Mouse (Mus musculus): Measurements from ENCODE around the gene Wnt7a. TPM values are rescaled to one million over a fixed set of nuclear protein-coding genes. Genes with fewer than 3 reads are reported as not detected.
A peak's percentile ranks its signal among the peaks of the same experiment; 100 is the strongest.

Wnt7a gene
- polyA plus RNA-seq, 1 experiment from 2014 or later: 0.19 TPM

DNA sequence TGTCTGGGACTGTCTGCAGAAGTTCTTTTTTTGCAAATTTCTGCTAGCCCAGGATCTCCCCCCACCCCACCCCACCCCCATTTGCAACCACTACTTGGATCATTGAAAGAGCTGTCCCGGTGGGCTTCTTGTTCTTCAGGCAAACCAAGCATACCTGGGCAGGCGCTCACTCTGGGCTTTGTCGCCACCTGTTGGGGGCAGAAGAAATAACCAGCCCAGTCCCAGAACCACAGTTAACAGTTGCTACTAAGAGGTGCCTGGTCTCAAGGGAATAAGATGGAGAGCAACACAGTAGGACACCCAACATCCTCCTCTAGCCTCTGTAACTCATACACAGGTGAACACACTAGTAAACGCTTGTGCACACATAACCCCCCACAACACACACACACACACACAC, 3.7 kb upstream of the Wnt7a start:
- peaks cover 89% of the 10 kb centered on the region for H3K27me3 ChIP-seq
- H3K9ac ChIP-seq: no peak overlapping the region
- no peak for ATAC-seq (replicated peaks; ENCODE audit: low FRiP score)
- H3K9me3 ChIP-seq (replicated peaks): no peaks in the 10 kb centered on the region
- no peak overlapping the region for H3K27ac ChIP-seq
- H3K4me2 ChIP-seq: no peak overlapping the region
- 2% methylated on average over 4 of the region's 4 CpGs for WGBS
- no peak overlapping the region for H3K4me3 ChIP-seq (replicated peaks)
- H3K36me3 ChIP-seq: no peaks in the 10 kb centered on the region
- H3K4me1 ChIP-seq: peaks cover 20% of the 10 kb centered on the region

DNA sequence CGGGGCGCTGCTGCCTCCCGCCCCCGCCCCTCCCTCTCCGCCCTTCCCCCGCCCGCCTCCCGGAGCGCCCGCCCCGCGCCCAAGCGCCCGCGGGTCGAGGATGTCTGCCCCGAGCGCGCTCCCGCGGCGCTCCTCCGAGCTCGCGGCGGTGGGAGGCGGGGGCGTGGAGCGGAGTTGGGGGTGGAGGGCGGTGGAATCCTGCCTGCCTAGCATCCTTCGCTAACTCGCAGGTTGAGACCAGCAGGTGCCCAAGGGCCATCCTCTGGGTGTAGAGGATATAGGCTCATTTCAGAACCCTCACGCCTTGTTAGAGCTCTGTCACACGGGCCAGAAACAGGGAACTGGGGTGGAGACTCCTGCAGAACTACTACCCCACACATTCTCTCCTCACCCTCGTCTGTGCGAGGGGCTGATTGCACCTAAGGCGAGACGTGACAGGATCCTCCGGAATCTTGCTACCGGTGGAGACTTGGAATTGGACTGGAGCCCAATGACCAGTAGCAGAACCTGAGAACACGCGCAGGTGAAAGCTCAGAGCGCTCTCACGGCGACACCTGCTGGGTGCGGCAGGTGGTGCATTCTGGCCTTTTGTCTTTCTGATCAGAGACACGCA, 312 bp upstream of the Wnt7a start:
- peak overlapping the region; percentile 51 for H3K4me3 ChIP-seq (replicated peaks)
- no peaks in the 10 kb centered on the region for H3K9me3 ChIP-seq (replicated peaks)
- peaks cover 97% of the 10 kb centered on the region for H3K27me3 ChIP-seq
- no peaks in the 10 kb centered on the region for H3K36me3 ChIP-seq
- no peak overlapping the region for H3K27ac ChIP-seq
- no peak overlapping the region for H3K9ac ChIP-seq
- under 1% methylated on average over 40 of the region's 47 CpGs for WGBS
- ATAC-seq (replicated peaks; ENCODE audit: low FRiP score): no peak
- H3K4me1 ChIP-seq: peaks cover 23% of the 10 kb centered on the region
- H3K4me2 ChIP-seq: peak overlapping the region; percentile 93

DNA sequence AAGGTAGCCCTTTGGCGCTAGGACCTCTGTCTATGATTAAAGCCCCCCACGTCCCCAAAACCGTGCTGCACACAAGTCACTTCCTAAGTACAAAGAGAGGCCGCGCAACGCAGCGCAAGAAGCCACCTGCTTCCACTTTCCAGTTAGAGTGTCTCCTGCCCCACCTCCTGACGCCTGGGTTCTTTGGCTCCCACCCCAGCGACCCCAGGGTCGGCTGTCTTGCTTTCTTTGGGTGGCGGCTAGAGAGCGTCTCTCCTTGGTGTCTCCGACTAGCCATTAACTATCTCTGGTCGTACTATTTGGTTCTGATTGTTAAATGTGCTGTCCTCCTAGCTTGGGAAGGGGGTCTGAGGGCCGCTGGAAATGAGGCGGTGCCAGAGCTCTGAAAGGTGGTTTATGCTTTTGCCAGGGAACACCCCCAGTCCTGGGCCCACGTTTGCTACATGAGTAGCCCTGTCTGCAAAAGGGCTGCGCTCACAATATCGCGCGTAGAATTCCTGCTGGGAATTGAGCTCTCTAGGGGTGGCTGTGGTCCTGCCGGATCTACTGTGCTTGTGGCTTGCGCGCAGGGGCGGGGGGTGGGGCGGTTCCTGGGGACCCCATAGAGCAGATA, 889 bp downstream of the Wnt7a start:
- Histone ChIP-seq H3K27ac (no peak overlapping the region), H3K4me3 (replicated peaks) (peak overlapping the region; percentile 51), H3K9me3 (replicated peaks) (no peaks in the 10 kb centered on the region), H3K36me3 (no peaks in the 10 kb centered on the region), H3K4me2 (peak overlapping the region; percentile 93), H3K27me3 (peaks cover 89% of the 10 kb centered on the region), H3K4me1 (peaks cover 23% of the 10 kb centered on the region), H3K9ac (no peak overlapping the region)
- no peak for ATAC-seq (replicated peaks; ENCODE audit: low FRiP score)
- 1% methylated on average over 26 of the region's 26 CpGs for WGBS

DNA sequence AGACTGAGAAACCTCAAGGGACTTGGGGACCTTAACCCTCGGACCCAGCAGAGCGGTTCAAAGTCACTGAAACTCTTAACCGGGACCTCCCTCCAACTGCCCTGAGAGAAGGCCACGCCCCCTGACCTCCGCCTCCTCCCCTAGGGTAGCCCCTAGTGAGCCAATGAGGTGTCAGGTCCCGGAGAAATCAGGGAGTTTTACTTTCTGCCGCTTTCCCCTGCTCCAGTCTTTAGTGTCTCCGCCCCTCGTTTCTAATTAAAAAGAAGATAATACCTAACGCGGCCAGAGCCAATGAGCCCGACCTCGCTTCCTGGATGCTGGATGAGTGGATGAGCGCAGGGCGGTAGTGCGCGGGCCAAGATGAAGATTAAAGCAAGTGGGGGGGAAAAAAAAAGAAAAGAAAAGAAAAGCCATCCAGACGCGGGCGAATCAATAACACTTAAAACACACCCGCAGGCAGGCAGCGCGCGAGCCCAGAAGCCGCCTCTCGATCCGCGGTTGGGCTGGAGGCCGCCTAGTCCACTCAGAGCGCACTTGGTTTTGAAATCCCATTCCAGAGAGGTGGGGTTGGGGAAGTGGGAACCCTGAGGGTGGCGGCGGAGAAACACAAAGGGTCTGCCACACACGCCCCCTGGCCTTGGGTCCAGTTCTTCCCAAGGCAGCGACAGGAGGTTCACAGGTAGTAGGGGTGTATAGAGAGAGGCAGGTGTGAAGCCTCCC, 1.6 kb downstream of the Wnt7a start:
- ATAC-seq (replicated peaks; ENCODE audit: low FRiP score): peak; percentile 66
- peaks cover 23% of the 10 kb centered on the region for H3K4me1 ChIP-seq
- H3K9me3 ChIP-seq (replicated peaks): no peaks in the 10 kb centered on the region
- no peak overlapping the region for H3K9ac ChIP-seq
- peak overlapping the region; percentile 93 for H3K4me2 ChIP-seq
- H3K4me3 ChIP-seq (replicated peaks): peak overlapping the region; percentile 51
- H3K27me3 ChIP-seq: peaks cover 83% of the 10 kb centered on the region
- no peak overlapping the region for H3K27ac ChIP-seq
- no peaks in the 10 kb centered on the region for H3K36me3 ChIP-seq
- under 1% methylated on average over 34 of the region's 34 CpGs for WGBS

DNA sequence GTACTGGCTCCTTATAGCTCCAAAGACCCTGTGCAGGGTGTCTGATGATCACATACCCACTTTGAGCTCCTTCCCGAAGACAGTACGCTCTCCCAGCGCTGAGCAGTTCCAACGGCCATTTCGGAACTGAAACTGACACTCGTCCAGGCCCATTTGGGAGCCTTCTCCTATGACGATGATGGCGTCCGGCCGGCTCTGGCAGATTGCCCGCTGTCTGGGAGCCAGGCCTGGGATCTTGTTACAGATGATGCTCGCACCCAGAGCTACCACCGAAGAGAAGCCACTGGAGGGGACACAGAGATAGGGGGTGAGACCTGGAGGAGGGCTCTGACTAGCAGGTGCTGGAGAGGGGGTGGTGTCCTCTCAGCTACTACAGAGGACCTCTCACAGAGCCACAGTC, 2.5 kb downstream of the Wnt7a start:
- WGBS: 68% methylated on average over 13 of the region's 13 CpGs
- Histone ChIP-seq H3K27ac (no peak overlapping the region), H3K9me3 (replicated peaks) (no peaks in the 10 kb centered on the region), H3K4me1 (peaks cover 23% of the 10 kb centered on the region), H3K4me3 (replicated peaks) (no peak overlapping the region), H3K36me3 (no peaks in the 10 kb centered on the region), H3K4me2 (no peak overlapping the region), H3K27me3 (peaks cover 81% of the 10 kb centered on the region), H3K9ac (no peak overlapping the region)
- ATAC-seq (replicated peaks; ENCODE audit: low FRiP score): no peak

DNA sequence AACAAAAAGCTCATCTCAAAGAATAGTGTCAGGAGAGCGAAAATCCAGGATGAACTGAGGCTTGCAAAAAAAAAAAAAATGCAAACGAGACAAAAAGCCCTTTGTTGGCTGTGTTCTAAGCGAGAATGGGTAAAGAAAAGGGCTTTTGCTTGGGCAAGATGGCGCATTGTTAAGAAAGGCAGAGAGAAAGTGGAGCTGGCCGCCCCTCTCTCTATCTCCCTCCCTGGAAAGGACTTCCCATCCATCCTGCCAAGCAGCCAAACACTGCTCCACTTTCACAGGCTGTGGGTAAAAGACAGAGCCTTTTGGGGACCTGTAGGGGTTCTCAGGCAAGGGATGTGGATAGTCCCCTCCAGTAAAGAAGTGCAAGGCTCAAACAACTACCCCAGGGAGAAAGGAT, 9.6 kb downstream of the Wnt7a start:
- ATAC-seq (replicated peaks; ENCODE audit: low FRiP score): no peak
- 64% methylated on average over 5 of the region's 5 CpGs for WGBS
- peaks cover 32% of the 10 kb centered on the region for H3K27me3 ChIP-seq
- no peak overlapping the region for H3K9ac ChIP-seq
- H3K9me3 ChIP-seq (replicated peaks): no peaks in the 10 kb centered on the region
- no peak overlapping the region for H3K4me2 ChIP-seq
- H3K4me3 ChIP-seq (replicated peaks): no peak overlapping the region
- no peaks in the 10 kb centered on the region for H3K36me3 ChIP-seq
- H3K27ac ChIP-seq: no peak overlapping the region
- no peaks in the 10 kb centered on the region for H3K4me1 ChIP-seq

DNA sequence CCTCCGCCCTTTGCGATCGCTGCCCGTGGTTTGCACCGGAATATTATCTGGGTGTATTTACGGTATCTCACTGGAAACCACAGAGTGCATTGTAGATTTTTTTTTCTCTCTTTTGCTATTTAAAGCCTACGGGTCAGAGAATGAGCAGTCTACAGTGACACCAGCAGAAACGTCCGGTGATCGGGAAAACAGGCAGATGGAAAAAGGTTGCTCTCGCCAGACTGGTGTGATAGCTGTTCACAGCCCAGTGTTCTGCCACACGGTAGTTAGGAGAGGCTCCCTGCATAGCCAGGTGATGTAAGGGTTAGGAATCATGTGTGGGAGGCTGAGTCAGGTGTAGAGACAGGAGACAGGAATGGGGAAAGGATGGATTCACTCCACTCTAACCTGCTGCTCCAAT, 10.6 kb downstream of the Wnt7a start:
- no peaks in the 10 kb centered on the region for H3K36me3 ChIP-seq
- H3K4me1 ChIP-seq: no peaks in the 10 kb centered on the region
- ATAC-seq (replicated peaks; ENCODE audit: low FRiP score): no peak
- WGBS: 64% methylated on average over 12 of the region's 12 CpGs
- no peak overlapping the region for H3K4me2 ChIP-seq
- H3K27me3 ChIP-seq: peaks cover 30% of the 10 kb centered on the region
- no peak overlapping the region for H3K9ac ChIP-seq
- no peak overlapping the region for H3K4me3 ChIP-seq (replicated peaks)
- H3K27ac ChIP-seq: no peak overlapping the region
- H3K9me3 ChIP-seq (replicated peaks): no peaks in the 10 kb centered on the region

DNA sequence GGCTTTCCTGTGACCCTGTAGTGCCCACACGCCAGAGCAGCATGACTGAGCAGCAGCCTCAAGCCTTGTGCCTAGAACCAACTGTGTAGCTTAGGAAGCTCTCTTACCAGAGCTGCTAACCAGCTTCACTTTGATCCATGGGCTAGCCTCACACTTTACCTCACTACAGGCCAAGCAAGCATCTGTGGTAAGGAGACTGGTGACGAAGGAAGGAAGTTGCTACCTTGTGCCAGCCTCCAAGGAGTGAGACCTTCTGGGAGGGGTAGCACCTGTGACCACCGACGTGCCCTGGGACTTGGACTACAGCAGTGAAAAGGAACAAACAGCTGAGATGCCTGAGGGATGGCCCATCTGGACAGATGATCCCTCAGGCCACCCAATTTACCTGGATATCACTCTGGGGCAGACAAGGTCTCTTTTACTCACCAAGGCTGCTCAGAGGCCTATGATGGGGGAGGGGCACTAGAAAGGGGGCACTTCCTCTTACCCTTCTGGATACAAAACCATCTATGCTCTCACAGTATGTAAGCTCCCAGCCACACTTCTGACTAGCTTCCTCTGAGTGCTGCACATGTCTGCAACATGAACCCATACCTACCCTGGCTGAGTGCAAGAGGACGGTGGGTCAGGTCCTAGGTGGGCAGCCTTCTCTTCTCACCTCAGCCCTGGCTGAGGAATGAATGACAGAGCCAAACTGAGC, 18.5 kb downstream of the Wnt7a start:
- Histone ChIP-seq H3K27ac (no peak overlapping the region), H3K27me3 (0 out of 2 replicates have a peak, but pooled peaks cover 9% of the 10 kb centered on the region), H3K9me3 (replicated peaks) (no peaks in the 10 kb centered on the region), H3K36me3 (no peaks in the 10 kb centered on the region), H3K4me2 (no peak overlapping the region), H3K4me1 (no peaks in the 10 kb centered on the region), H3K4me3 (replicated peaks) (no peak overlapping the region), H3K9ac (no peak overlapping the region)
- no peak for ATAC-seq (replicated peaks; ENCODE audit: low FRiP score)
- 87% methylated on average over 5 of the region's 5 CpGs for WGBS

DNA sequence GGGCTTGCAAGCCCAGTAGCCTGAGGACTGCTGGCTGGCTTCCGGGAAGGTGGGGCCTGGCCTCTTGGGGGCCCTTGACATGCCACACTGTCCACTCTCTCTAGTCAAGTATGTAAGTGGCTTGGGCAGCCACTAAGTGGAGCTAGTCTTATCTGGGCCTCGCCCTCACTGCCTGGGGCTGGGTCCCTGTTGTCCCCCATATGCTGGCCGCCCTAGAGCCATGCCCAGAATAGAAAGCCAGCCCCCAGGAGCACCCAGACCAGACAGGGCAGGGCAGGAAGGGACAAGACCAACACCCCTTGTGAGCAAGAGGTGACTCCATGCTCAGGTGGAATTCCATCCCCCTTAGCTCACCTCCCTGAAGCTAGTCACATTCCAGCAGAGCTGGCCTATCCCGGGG, 22.0 kb downstream of the Wnt7a start:
- ATAC-seq (replicated peaks; ENCODE audit: low FRiP score): no peak; the same call in 1 of the 2 replicates

DNA sequence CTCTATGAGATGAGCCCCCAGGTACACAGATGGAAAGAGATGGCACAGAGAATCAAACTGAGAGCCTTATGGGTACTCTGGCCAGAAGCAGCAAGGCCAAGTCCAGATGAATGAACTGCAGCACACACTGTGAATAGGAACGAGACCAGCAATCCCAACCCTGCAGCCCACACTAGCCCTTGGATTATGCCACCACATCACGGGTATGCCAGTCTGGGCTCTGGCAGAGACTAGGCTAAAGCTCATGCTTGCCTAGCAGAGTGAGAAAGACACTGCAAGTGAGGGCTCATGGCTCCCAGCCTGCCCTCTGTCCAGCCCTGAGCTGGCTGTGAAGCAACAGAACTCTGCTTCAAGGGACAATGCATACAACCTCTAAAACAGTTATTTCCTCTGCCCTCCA, 26.7 kb downstream of the Wnt7a start:
- no peak overlapping the region for H3K4me2 ChIP-seq
- 80% methylated on average over 2 of the region's 2 CpGs for WGBS
- H3K27ac ChIP-seq: no peak overlapping the region
- no peaks in the 10 kb centered on the region for H3K36me3 ChIP-seq
- no peak for ATAC-seq (replicated peaks; ENCODE audit: low FRiP score)
- peaks cover 2% of the 10 kb centered on the region for H3K4me1 ChIP-seq
- no peaks in the 10 kb centered on the region for H3K9me3 ChIP-seq (replicated peaks)
- H3K4me3 ChIP-seq (replicated peaks): no peak overlapping the region
- H3K9ac ChIP-seq: no peak overlapping the region
- H3K27me3 ChIP-seq: no peaks in the 10 kb centered on the region; the same call in 1 of the 2 replicates

More for the DNA sequence above, 22.0 kb downstream of the Wnt7a start:
- no peak overlapping the region for H3K4me2 ChIP-seq
- no peaks in the 10 kb centered on the region for H3K9me3 ChIP-seq (replicated peaks)
- no peaks in the 10 kb centered on the region for H3K27me3 ChIP-seq
- H3K4me3 ChIP-seq (replicated peaks): no peak overlapping the region
- H3K4me1 ChIP-seq: no peaks in the 10 kb centered on the region
- no peak overlapping the region for H3K9ac ChIP-seq
- 74% methylated on average over 4 of the region's 4 CpGs for WGBS
- no peak overlapping the region for H3K27ac ChIP-seq
- no peaks in the 10 kb centered on the region for H3K36me3 ChIP-seq

DNA sequence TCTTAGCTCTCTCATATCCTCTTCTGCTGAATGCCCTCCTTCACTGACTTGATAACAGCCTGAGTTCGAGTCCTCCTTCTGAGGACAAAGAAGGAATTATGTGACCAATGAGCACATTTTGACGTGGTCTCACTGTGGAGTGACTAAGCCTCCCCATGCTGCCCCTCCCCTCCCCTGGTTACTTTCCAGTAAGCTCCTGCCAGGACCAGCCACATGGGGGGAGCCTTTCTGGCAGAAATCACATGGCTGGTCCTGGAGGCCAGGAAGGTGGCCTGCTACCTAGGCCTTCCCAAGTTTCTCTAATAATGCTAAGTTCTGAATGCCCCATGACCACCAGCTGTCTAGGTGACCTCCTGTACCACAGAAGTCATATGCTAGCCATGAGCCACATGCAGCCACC, 27.3 kb downstream of the Wnt7a start:
- H3K4me2 ChIP-seq: no peak overlapping the region
- WGBS: 78% methylated on average over 2 of the region's 2 CpGs
- H3K9me3 ChIP-seq (replicated peaks): no peaks in the 10 kb centered on the region
- no peak overlapping the region for H3K9ac ChIP-seq
- H3K4me1 ChIP-seq: peaks cover 8% of the 10 kb centered on the region
- H3K27ac ChIP-seq: no peak overlapping the region
- no peaks in the 10 kb centered on the region; the same call in 1 of the 2 replicates for H3K27me3 ChIP-seq
- ATAC-seq (replicated peaks; ENCODE audit: low FRiP score): no peak
- no peak overlapping the region for H3K4me3 ChIP-seq (replicated peaks)
- H3K36me3 ChIP-seq: no peaks in the 10 kb centered on the region

DNA sequence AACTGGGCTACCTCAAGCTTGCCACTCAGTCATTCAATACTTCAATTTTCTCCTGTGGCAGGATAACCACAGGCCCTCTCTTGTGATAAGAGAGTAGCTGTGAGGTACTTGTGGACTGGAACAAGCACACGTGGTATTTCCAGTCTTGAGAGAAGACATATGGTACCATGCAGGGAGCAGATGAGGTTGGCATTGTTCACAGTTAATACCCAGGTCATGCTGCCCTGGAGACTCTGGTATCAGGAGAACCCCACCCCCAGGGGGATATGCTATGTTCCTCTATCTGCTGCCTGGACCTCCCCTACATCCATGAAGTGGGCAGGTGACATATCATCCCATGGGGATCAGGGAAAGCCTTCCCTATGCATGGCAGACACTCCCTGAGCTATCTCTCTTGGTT, 27.9 kb downstream of the Wnt7a start:
- H3K9ac ChIP-seq: no peak overlapping the region
- H3K4me2 ChIP-seq: no peak overlapping the region
- no peaks in the 10 kb centered on the region; the same call in 1 of the 2 replicates for H3K27me3 ChIP-seq
- peaks cover 11% of the 10 kb centered on the region for H3K4me1 ChIP-seq
- no peaks in the 10 kb centered on the region for H3K9me3 ChIP-seq (replicated peaks)
- no peak overlapping the region for H3K27ac ChIP-seq
- no peaks in the 10 kb centered on the region for H3K36me3 ChIP-seq
- ATAC-seq (replicated peaks; ENCODE audit: low FRiP score): no peak
- no peak overlapping the region for H3K4me3 ChIP-seq (replicated peaks)
- 85% methylated on average over 1 of the region's 1 CpGs for WGBS

Data from kidney, embryonic 15.5 days (tissue).